Mouse (Mus musculus): ENCODE measurements at regions not wholly inside any gene's neighbourhood (a gene's known extent, or its start where the extent isn't known, plus 50 kb on each side); places are given as distances from the start of the nearest gene placed in this dataset.
A peak's percentile ranks its signal among the peaks of the same experiment; 100 is the strongest.

DNA sequence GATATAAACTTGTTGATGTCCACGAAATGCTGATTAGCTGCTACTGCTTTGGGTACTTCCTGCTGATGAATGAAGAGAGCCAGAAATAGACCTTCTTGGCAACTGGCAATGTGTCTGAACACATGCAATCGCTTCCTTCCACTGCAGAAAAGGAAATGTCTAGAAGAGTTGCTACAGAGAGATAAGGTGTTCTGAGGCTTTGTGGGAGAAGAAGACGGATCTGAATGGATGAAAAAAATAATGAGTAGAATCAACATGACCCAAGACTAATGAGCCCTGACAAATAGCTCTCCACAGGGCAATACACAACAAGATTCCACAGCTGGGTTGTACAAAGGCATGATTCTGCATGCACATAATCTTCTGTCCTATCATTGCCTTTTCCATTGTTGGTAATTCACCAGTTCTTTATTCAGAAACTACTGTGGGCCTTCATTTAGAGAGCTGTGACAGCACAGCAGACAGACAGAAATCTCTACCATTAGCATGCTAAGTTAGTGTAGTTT, 268.7 kb upstream of the Klf6 start:
- H3K9ac ChIP-seq: no peak overlapping the region
- 19% methylated on average over 3 of the region's 3 CpGs for WGBS
- H3K27me3 ChIP-seq: no peaks in the 10 kb centered on the region
- H3K36me3 ChIP-seq: no peaks in the 10 kb centered on the region
- H3K4me1 ChIP-seq: no peaks in the 10 kb centered on the region
- H3K4me2 ChIP-seq: no peak overlapping the region
- no peak overlapping the region for H3K4me3 ChIP-seq
- peak; percentile 85 for ATAC-seq (ENCODE audit: borderline replicate concordance, extremely low read depth, low FRiP score, low TSS enrichment)
- peak overlapping the region; percentile 45; the same call in 1 of the 2 replicates for H3K27ac ChIP-seq
- no peaks in the 10 kb centered on the region for H3K9me3 ChIP-seq

DNA sequence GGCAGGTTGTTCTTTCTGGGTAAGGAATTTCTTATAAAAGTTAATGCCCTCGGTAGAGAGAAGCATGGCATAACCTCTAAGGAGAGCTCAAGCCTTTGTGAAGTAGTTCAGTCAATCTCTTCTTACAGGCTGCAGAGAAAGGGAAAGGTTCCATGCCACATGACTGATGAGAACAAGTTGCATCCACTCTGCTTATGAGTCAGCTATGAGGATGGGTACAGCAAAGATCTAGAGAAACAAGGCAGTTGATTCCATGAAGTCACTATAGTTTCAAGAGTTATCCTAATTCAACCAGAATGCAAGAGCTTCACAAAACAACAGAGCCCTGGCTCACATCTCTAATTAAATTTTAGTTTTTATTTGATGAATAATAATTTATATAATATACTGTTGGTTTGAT, 259.6 kb upstream of the Klf6 start:
- H3K9me3 ChIP-seq: no peaks in the 10 kb centered on the region
- no peak overlapping the region for H3K4me2 ChIP-seq
- no peak overlapping the region for H3K27ac ChIP-seq
- no peak overlapping the region for H3K4me3 ChIP-seq
- H3K9ac ChIP-seq: no peak overlapping the region
- no peak for ATAC-seq (ENCODE audit: borderline replicate concordance, extremely low read depth, low FRiP score, low TSS enrichment)
- H3K27me3 ChIP-seq: no peaks in the 10 kb centered on the region
- 78% methylated on average over 1 of the region's 1 CpGs for WGBS
- H3K4me1 ChIP-seq: no peaks in the 10 kb centered on the region; the same call in 1 of the 2 replicates
- no peaks in the 10 kb centered on the region for H3K36me3 ChIP-seq

GRCm38 (mm10) chr13:5603905-5604596, 257.2 kb upstream of the Klf6 start:
- H3K4me1 ChIP-seq: no peaks in the 10 kb centered on the region; the same call in 1 of the 2 replicates
- 38% methylated on average over 5 of the region's 5 CpGs for WGBS
- no peak overlapping the region for H3K27ac ChIP-seq
- H3K9ac ChIP-seq: no peak overlapping the region
- H3K27me3 ChIP-seq: no peaks in the 10 kb centered on the region
- H3K4me3 ChIP-seq: no peak overlapping the region
- no peaks in the 10 kb centered on the region for H3K36me3 ChIP-seq
- ATAC-seq (ENCODE audit: borderline replicate concordance, extremely low read depth, low FRiP score, low TSS enrichment): peak; percentile 59; the same call in 1 of the 2 replicates
- H3K9me3 ChIP-seq: no peaks in the 10 kb centered on the region
- no peak overlapping the region for H3K4me2 ChIP-seq

DNA sequence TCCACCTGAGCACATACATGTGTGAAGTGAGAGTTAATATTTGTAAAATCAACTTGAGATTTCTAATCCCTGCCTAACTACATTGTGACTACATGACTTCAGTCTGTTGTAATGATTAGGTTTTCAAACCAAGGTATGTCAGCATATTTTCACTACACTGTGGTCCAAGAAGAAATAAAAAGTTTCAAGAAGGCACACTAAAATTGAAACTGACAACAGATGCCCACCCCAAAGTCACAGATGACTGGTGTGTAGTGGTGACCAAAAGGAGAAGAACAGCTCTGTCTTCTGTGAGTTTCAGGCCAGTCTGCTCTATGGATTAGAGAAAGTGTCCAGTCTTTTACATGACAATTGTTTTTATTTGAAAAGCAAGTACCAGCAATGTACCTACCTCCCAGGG, 255.9 kb upstream of the Klf6 start:
- Histone ChIP-seq H3K36me3 (no peaks in the 10 kb centered on the region), H3K27ac (no peak overlapping the region), H3K4me3 (no peak overlapping the region), H3K4me1 (no peaks in the 10 kb centered on the region; the same call in 1 of the 2 replicates), H3K9me3 (no peaks in the 10 kb centered on the region), H3K9ac (no peak overlapping the region), H3K4me2 (no peak overlapping the region), H3K27me3 (no peaks in the 10 kb centered on the region)
- ATAC-seq (ENCODE audit: borderline replicate concordance, extremely low read depth, low FRiP score, low TSS enrichment): no peak

DNA sequence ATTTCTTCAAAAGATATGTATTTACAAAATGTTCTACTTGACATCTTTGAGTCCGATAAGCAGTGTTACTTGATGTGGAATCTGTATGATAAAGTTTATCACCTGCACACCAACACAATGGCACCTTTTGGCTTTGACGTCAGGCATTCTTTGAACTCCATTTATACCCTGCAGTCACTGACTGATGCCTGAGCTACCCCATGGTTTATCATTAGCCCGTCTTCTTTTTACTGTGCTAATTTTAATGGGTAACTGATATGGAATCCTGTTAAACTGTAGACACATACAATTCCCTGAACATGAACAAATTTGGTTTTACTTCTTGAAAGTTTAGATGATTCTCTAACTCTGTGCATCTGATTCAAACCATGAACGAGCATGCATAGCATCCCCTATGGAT, 253.8 kb upstream of the Klf6 start:
- no peaks in the 10 kb centered on the region for H3K9me3 ChIP-seq
- no peak for ATAC-seq (ENCODE audit: borderline replicate concordance, extremely low read depth, low FRiP score, low TSS enrichment)
- H3K9ac ChIP-seq: no peak overlapping the region
- no peak overlapping the region for H3K27ac ChIP-seq
- no peaks in the 10 kb centered on the region for H3K27me3 ChIP-seq
- H3K4me1 ChIP-seq: no peaks in the 10 kb centered on the region; the same call in 1 of the 2 replicates
- H3K4me3 ChIP-seq: no peak overlapping the region
- no peaks in the 10 kb centered on the region for H3K36me3 ChIP-seq
- WGBS: 75% methylated on average over 4 of the region's 4 CpGs
- H3K4me2 ChIP-seq: no peak overlapping the region

- Histone ChIP-seq H3K9me3 (no peaks in the 10 kb centered on the region), H3K4me1 (no peaks in the 10 kb centered on the region), H3K9ac (no peak overlapping the region), H3K36me3 (no peaks in the 10 kb centered on the region), H3K27me3 (no peaks in the 10 kb centered on the region), H3K4me2 (no peak overlapping the region), H3K4me3 (no peak overlapping the region), H3K27ac (peak overlapping the region; percentile 15; the same call in 1 of the 2 replicates)
- WGBS: 62% methylated on average over 7 of the region's 7 CpGs
- ATAC-seq (ENCODE audit: borderline replicate concordance, extremely low read depth, low FRiP score, low TSS enrichment): 0 out of 2 replicates have a peak, but pooled peaks have one; percentile 11
Observed at GRCm38 (mm10) chr13:5614186-5614737, 247.0 kb upstream of the Klf6 start.

DNA sequence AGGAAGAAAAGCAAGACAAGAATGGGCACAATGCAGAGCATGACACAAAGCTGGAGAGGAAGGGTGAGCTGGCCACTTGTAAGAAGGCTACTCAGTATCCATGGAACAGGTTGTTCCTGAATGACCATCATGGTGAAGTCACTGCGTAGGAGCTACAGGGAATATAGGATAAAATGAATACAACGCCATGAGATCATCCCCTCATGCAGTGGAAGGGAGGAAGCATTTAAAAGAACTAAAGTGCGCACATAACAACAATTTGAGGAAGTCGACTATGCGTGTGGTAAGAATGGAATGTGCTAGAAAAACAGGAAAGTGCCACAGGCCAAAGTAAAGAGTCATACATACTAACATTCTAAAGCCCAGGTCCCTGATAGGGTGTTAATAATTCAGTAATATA, 246.4 kb upstream of the Klf6 start:
- Histone ChIP-seq H3K9me3 (no peaks in the 10 kb centered on the region), H3K36me3 (no peaks in the 10 kb centered on the region), H3K4me2 (no peak overlapping the region), H3K27me3 (no peaks in the 10 kb centered on the region), H3K4me1 (no peaks in the 10 kb centered on the region), H3K9ac (no peak overlapping the region), H3K4me3 (no peak overlapping the region), H3K27ac (peak overlapping the region; percentile 15; the same call in 1 of the 2 replicates)
- no peak for ATAC-seq (ENCODE audit: borderline replicate concordance, extremely low read depth, low FRiP score, low TSS enrichment)
- WGBS: 71% methylated on average over 5 of the region's 5 CpGs

- Histone ChIP-seq H3K9me3 (no peaks in the 10 kb centered on the region), H3K36me3 (no peaks in the 10 kb centered on the region), H3K4me2 (no peak overlapping the region), H3K9ac (no peak overlapping the region), H3K4me3 (no peak overlapping the region), H3K27ac (no peak overlapping the region), H3K4me1 (no peaks in the 10 kb centered on the region), H3K27me3 (no peaks in the 10 kb centered on the region)
- 70% methylated on average over 3 of the region's 3 CpGs for WGBS
- no peak for ATAC-seq (ENCODE audit: borderline replicate concordance, extremely low read depth, low FRiP score, low TSS enrichment)
Observed at GRCm38 (mm10) chr13:5615327-5615726, 246.0 kb upstream of the Klf6 start.

- H3K4me3 ChIP-seq: no peak overlapping the region
- no peak overlapping the region for H3K4me2 ChIP-seq
- no peaks in the 10 kb centered on the region for H3K9me3 ChIP-seq
- H3K27ac ChIP-seq: no peak overlapping the region
- ATAC-seq (ENCODE audit: borderline replicate concordance, extremely low read depth, low FRiP score, low TSS enrichment): no peak
- H3K36me3 ChIP-seq: no peaks in the 10 kb centered on the region
- H3K27me3 ChIP-seq: no peaks in the 10 kb centered on the region
- WGBS: 22% methylated on average over 2 of the region's 2 CpGs
- no peaks in the 10 kb centered on the region for H3K4me1 ChIP-seq
- no peak overlapping the region for H3K9ac ChIP-seq
Observed at GRCm38 (mm10) chr13:5628124-5628523, 233.2 kb upstream of the Klf6 start.

GRCm38 (mm10) chr13:5634960-5635359, 226.3 kb upstream of the Klf6 start:
- 74% methylated on average over 2 of the region's 2 CpGs for WGBS
- Histone ChIP-seq H3K9me3 (no peaks in the 10 kb centered on the region), H3K4me1 (no peaks in the 10 kb centered on the region), H3K36me3 (no peaks in the 10 kb centered on the region), H3K4me2 (no peak overlapping the region), H3K9ac (no peak overlapping the region), H3K27ac (no peak overlapping the region), H3K27me3 (no peaks in the 10 kb centered on the region), H3K4me3 (no peak overlapping the region)
- no peak for ATAC-seq (ENCODE audit: borderline replicate concordance, extremely low read depth, low FRiP score, low TSS enrichment)

DNA sequence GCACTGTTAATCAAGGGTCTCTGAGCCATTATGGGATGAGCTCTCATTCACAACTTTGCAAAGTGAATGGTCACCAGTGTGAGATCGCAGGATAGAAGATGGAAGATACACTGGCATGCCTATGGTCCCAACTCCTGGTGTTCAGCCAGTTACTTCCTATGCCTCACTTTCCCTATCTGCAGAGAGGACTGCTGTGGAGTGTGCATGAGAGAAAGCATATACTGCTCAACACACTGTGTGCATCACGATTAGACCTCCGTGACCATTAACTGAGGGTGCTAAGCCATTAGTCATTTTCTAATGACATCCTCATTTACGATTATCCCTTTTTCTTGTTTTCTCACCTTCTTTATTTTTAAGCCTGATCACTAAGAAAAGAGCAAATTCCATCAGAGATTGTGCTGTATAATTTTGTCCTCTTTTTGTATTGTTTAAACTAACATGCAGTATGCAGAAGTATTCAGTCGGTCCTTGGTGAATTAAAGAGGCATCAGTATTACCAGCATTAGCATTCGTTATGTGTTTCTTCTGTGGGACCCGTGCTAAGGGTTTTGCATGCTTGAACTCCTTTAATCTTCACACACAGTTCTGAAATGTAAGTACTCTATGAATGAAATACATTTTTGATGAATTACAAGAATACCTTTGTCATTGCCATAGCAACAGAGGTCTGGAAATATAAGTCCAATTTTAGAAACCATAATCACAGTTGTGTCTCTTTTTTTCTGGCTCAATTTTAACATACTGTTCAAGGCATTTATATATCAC, 219.4 kb upstream of the Klf6 start:
- H3K4me2 ChIP-seq: no peak overlapping the region
- H3K4me3 ChIP-seq: no peak overlapping the region
- ATAC-seq (ENCODE audit: borderline replicate concordance, extremely low read depth, low FRiP score, low TSS enrichment): no peak
- 74% methylated on average over 7 of the region's 7 CpGs for WGBS
- H3K4me1 ChIP-seq: no peaks in the 10 kb centered on the region
- H3K36me3 ChIP-seq: no peaks in the 10 kb centered on the region
- H3K27ac ChIP-seq: no peak overlapping the region
- H3K27me3 ChIP-seq: no peaks in the 10 kb centered on the region
- H3K9ac ChIP-seq: no peak overlapping the region
- H3K9me3 ChIP-seq: no peaks in the 10 kb centered on the region

GRCm38 (mm10) chr13:5648276-5648675, 213.0 kb upstream of the Klf6 start:
- no peaks in the 10 kb centered on the region for H3K36me3 ChIP-seq
- H3K4me2 ChIP-seq: no peak overlapping the region
- 92% methylated on average over 4 of the region's 4 CpGs for WGBS
- H3K4me3 ChIP-seq: no peak overlapping the region
- H3K27me3 ChIP-seq: no peaks in the 10 kb centered on the region
- no peaks in the 10 kb centered on the region for H3K9me3 ChIP-seq
- H3K4me1 ChIP-seq: no peaks in the 10 kb centered on the region
- no peak overlapping the region for H3K9ac ChIP-seq
- no peak for ATAC-seq (ENCODE audit: borderline replicate concordance, extremely low read depth, low FRiP score, low TSS enrichment)
- no peak overlapping the region for H3K27ac ChIP-seq

All from lung, embryonic 15.5 days (tissue).